Mouse (Mus musculus) G1E (cell line): ENCODE data around the gene Pdcd1lg2. TPM values are rescaled to one million over a fixed set of nuclear protein-coding genes. Genes with fewer than 3 reads are reported as not detected.

Experiments
- ATAC-seq: 2 replicates; pipeline ENCODE4 v1.8.0; 2016; ENCODE audit warnings: mild to moderate bottlenecking; ENCODE audit not compliant: insufficient number of reproducible peaks, poor library complexity, low FRiP score, severe bottlenecking; ENCODE audit errors: extremely low read depth
- DNase-seq: peaks from one replicate; pipeline ENCODE4 v3.0.0; 2012; ENCODE audit warnings: low spot score
- H3K27me3 ChIP-seq: 2 replicates; pipeline ENCODE4 v1.6.1; 2012; ENCODE audit warnings: mild to moderate bottlenecking, low read length, inconsistent platforms; ENCODE audit not compliant: insufficient read depth
- H3K36me3 ChIP-seq: replicated peaks from 2 replicates; pipeline ENCODE3; 2012; ENCODE audit warnings: mild to moderate bottlenecking, inconsistent platforms
- H3K4me1 ChIP-seq: 2 replicates; pipeline ENCODE4 v1.6.1; 2012; ENCODE audit warnings: low read depth, low read length, inconsistent platforms, mixed read lengths; ENCODE audit not compliant: insufficient read depth
- H3K4me3 ChIP-seq: 2 replicates; pipeline ENCODE4 v1.5.1; 2012; ENCODE audit warnings: low read depth, mild to moderate bottlenecking, inconsistent platforms, low read length, moderate library complexity, mixed read lengths
- H3K9me3 ChIP-seq: replicated peaks from 2 replicates; pipeline ENCODE4 v1.6.1; 2012; ENCODE audit warnings: inconsistent platforms
- CTCF ChIP-seq: IDR thresholded peaks from 2 replicates; pipeline ENCODE4 v1.5.1; 2012; ENCODE audit warnings: low read depth, low read length, inconsistent platforms, mixed read lengths
- GATA1 ChIP-seq: IDR thresholded peaks from 2 replicates; pipeline ENCODE4 v1.6.1; 2012; ENCODE audit warnings: borderline replicate concordance, low read length, inconsistent platforms, mixed read lengths
- GATA2 ChIP-seq: IDR thresholded peaks from 2 replicates; pipeline ENCODE4 v1.6.1; 2012; ENCODE audit warnings: low read depth, low read length, inconsistent platforms, borderline replicate concordance
- POLR2AphosphoS5 ChIP-seq: IDR thresholded peaks from 2 replicates; pipeline ENCODE4 v1.6.1; 2012; ENCODE audit warnings: low read depth, low read length, inconsistent platforms; ENCODE audit not compliant: insufficient replicate concordance
- TAL1 ChIP-seq: conservative IDR thresholded peaks from 2 replicates; pipeline ENCODE4 v1.6.1; 2012; ENCODE audit warnings: low read depth, low read length, inconsistent platforms, mixed read lengths
- polyA plus RNA-seq: library from polyadenylated mRNA; stranded (reverse); fragments of >175 nt; gene quantifications from 2 replicates; pipeline ENCODE4 v1.2.3, GENCODE M21; 2012
- total RNA-seq, 2 experiments: library from RNA; stranded (forward) in 1 of 2; stranded (reverse) in 1 of 2; fragments of 200-1000 nt in 1 of 2; fragments of >200 nt in 1 of 2; fragmentation: Nextera tagmentation in 1 of 2; gene quantifications; 2 replicates each; pipeline ENCODE4 v1.2.3; 2014 to 2017

The Pdcd1lg2 gene
- total and polyA plus RNA-seq, 3 experiments = 0.16 to 10.5 (median 2.5) TPM

DNA sequence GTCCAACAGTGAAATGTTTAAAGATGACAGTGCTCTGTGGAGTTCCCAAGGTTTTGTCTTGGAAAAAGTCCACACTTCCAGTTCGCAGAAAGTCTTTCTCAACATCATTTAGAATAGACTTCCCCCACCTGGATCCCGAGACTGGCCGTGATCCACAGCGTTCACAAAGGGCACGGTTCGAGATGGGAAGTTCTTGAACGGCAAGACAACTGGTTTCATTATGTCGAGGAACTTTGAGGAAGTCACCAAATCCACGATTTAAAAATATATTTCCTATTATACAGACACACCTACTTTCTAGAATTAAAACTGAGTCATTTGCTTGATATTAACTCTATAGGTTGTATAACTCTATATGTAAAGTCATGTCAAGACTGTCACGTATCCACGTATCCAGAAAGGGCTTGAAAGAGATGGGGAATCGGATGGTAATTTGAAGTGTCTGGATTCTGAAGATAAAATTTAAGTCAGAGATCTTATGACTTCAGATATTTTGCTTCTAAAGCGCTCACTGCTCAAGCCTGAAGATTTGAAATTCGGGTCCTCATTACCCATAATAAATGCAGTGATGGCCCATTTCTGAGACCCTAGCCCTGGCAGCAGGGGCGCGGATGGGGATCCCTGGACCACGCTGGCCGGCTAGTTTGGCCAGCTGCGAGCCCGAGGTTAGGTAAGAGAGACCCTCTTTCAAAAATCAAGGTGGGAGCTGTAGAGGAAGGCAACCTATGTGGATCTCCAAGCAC is 44.3 kb upstream of the Pdcd1lg2 start:
- no peak for ATAC-seq
- H3K36me3 ChIP-seq = peaks cover 15% of the 10 kb centered on the region
- no peaks in the 10 kb centered on the region for H3K27me3 ChIP-seq
- no peaks in the 10 kb centered on the region for H3K9me3 ChIP-seq
- DNase-seq = no peak
- peaks cover 62% of the 10 kb centered on the region for H3K4me1 ChIP-seq
- H3K4me3 ChIP-seq = peak overlapping the region; percentile 73
- TF ChIP-seq GATA2 = no peak

DNA sequence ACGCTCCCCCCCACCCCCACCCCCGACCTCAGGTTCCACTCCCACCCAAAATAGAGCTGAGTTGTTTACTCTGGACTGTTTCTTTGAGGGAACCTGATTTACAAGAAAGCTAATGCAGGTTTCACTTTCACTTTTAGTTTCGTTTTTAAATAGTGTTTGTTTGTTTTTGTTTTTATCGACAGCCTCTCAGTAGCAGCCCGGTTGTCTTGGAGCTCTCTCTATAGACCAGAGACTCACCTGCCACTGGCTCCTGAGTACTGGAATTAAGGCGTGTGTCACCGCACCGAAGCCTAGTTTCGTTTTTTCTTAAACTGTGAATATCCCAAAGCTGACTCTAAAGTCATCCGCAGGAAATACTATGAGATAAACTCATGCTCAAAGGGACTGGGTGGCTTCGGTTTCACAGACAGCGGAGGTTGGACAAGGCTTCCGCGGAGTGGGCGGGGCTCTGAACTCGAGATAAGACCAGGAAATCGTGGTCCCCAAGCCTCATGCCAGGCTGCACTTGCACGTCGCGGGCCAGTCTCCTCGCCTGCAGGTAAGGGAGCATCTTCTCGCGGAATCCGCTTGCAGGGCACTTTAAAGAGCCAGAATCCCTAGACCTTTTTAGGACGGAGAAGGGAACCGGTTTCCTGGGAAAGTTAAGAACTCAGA is 43.6 kb upstream of the Pdcd1lg2 start, which contains the start of the genes Plgrkt and Cd274:
TSS of gene Plgrkt (minus strand) at position 422 of the 654 bp plus-strand sequence.
TSS of gene Cd274 (plus strand) at position 487 of the 654 bp plus-strand sequence.
- H3K4me1 ChIP-seq = peaks cover 64% of the 10 kb centered on the region
- peak; percentile 84 for ATAC-seq
- peaks cover 18% of the 10 kb centered on the region for H3K36me3 ChIP-seq
- TF ChIP-seq CTCF (no peak), TAL1 (no peak), GATA2 (no peak), POLR2AphosphoS5 (no peak), GATA1 (no peak)
- no peaks in the 10 kb centered on the region for H3K27me3 ChIP-seq
- H3K4me3 ChIP-seq = peak within 1 kb of the TSS; percentile 73
- DNase-seq = peak; percentile 82
- H3K9me3 ChIP-seq = no peaks in the 10 kb centered on the region

DNA sequence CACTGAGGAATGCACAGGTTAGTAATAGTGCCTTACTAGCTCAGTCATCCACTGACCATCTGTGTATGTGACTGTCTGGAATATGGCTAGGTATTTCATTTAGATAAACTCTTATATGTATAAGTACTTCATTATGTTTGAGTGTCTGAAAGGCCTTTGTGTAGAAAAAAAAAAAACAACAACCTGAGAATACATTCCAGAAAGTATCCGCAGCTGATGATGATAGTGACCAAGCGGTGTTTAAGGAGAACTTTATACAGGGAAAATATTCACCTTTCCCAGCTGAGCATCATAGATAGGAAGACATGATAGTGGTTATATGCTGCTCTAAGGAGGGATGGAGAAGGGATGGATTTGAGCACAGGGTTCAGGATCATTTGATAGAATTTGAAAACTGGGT is 42.7 kb upstream of the Pdcd1lg2 start:
- H3K9me3 ChIP-seq = no peaks in the 10 kb centered on the region
- H3K27me3 ChIP-seq = no peaks in the 10 kb centered on the region
- no peak for DNase-seq
- peak overlapping the region; percentile 73; the same call in 1 of the 2 replicates for H3K4me3 ChIP-seq
- no peak for ATAC-seq
- peaks cover 64% of the 10 kb centered on the region for H3K4me1 ChIP-seq
- no peak for TF ChIP-seq GATA2
- TF ChIP-seq GATA1 = no peak
- no peak for TF ChIP-seq TAL1
- no peak for TF ChIP-seq CTCF
- no peak for TF ChIP-seq POLR2AphosphoS5
- peaks cover 20% of the 10 kb centered on the region for H3K36me3 ChIP-seq

DNA sequence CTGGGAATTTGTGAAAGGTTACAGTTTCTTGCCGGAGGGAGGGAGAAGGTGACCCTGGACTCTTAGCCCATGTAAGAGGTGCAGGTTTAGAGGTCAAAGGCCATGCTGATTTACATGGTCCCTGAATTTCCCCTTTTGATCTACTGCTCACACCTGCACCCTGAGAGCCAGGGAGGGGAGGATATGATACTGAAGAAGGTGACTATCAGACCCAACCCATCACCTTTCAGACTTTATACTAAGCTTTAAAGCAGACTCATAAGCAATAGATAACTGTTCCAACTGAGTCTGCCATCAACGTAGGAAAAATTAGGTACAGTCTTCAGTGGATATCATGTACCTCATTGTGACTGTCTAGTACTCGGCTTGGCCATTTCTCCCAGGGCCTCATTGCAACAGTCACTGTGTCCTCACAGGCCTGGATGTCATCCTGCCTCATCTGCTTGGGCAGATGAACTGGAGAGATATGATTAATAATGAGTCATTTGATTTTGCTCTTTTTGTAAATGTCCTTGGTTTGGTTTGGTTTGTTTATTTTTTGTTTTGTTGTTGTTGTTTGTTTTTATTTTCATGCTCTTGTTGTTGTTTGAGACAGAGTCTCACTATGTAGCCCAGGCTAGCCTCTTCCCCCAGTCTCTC is 41.9 kb upstream of the Pdcd1lg2 start:
- Histone ChIP-seq H3K4me3 (peak overlapping the region; percentile 1; the same call in 1 of the 2 replicates), H3K9me3 (no peaks in the 10 kb centered on the region), H3K27me3 (no peaks in the 10 kb centered on the region), H3K4me1 (peaks cover 69% of the 10 kb centered on the region), H3K36me3 (peaks cover 21% of the 10 kb centered on the region)
- DNase-seq (peak; percentile 20), ATAC-seq (0 out of 2 replicates have a peak, but pooled peaks have one; percentile 37)
- TF ChIP-seq GATA1 (no peak), CTCF (no peak), POLR2AphosphoS5 (no peak), TAL1 (peak; percentile 17; the same call in 1 of the 2 replicates)

DNA sequence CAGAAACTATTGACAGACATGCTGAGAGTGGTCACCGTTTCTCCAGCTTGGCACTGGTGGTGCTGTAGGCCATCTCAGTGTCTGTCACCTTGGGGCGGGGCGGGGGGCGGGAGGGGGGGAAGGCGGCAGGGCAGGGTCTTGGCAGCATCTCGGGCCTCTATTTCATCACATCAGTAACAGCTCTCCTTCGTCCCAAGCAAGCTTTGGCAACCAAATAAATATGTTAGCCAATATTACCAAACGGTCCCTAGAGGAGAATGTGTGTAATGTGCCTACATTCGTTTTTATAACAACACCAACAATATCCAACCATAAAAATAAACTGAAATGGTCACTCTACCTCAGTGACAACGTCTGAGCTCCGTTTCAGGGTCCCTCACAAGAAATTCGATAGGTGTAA is 40.6 kb upstream of the Pdcd1lg2 start:
- ATAC-seq (no peak), DNase-seq (no peak)
- no peaks in the 10 kb centered on the region for H3K27me3 ChIP-seq
- no peaks in the 10 kb centered on the region for H3K9me3 ChIP-seq
- H3K4me1 ChIP-seq = peaks cover 59% of the 10 kb centered on the region
- H3K36me3 ChIP-seq = peaks cover 20% of the 10 kb centered on the region
- no peak overlapping the region for H3K4me3 ChIP-seq
- TF ChIP-seq CTCF (no peak), POLR2AphosphoS5 (no peak), GATA2 (no peak), TAL1 (no peak), GATA1 (no peak)

DNA sequence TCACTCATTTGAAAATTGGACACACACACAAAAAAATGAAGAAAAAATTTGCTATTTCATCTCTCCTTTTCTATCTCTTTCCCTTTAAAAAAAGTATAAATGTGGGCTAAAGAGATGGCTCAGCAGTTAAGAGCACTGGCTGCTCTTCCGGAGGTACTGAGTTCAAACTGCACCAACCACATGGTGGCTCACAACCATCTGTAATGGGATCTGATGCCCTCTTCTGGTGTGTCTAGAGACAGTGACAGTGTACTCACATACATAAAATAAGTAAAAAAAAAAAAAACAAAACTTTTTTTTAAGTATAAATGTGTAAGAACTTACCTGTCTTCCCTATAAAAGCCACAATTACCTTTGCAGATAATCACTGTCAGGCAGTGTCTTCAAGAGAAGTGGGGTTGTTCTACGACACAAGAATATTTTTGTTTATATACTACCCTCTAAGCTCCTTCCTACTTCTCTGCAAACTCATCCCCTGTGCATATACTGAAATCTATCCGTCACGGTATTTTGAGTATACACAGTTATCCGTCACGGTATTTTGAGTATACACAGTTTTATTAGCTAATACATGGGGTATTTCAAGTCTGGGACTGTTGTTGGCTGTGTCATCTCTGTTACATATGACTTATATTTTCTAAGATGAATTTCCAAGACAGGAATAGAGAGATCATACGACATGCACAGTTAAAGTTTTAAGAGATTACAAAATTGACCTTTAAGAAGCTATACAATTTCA is 40.0 kb upstream of the Pdcd1lg2 start:
- Histone ChIP-seq H3K27me3 (no peaks in the 10 kb centered on the region), H3K4me3 (no peak overlapping the region), H3K4me1 (peaks cover 55% of the 10 kb centered on the region), H3K36me3 (peaks cover 26% of the 10 kb centered on the region), H3K9me3 (no peaks in the 10 kb centered on the region)
- TF ChIP-seq POLR2AphosphoS5 = no peak
- no peak for TF ChIP-seq CTCF
- no peak for TF ChIP-seq TAL1
- TF ChIP-seq GATA2 = no peak
- DNase-seq (no peak), ATAC-seq (no peak)
